Mouse (Mus musculus) kidney, adult 10 weeks (tissue): ENCODE data around the gene Eps8l2. TPM values are rescaled to one million over a fixed set of nuclear protein-coding genes. Genes with fewer than 3 reads are reported as not detected.

ENCODE experiments used
- polyA plus RNA-seq: library from polyadenylated mRNA; stranded (reverse); fragments of 350-450 nt; fragmentation: Illumina TruSeq; extraction: RNeasy Lipid Tissue Mini Kit (QIAGEN cat#74804); gene quantifications from one replicate; pipeline ENCODE4 v1.2.3, GENCODE M21; 2014; ENCODE audit warnings: low read depth, low replicate concordance

Gene Eps8l2
- 6.2 TPM for polyA plus RNA-seq

GRCm38 (mm10) chr7:141338576-141339131 is at the start of gene Eps8l2:
Eps8l2 (plus strand) TSS chr7:141338880.

GRCm38 (mm10) chr7:141291921-141292582 is 46.6 kb upstream of the Eps8l2 start, which contains the start of gene Drd4:
Drd4 (plus strand) TSS chr7:141292006.

GRCm38 (mm10) chr7:141327469-141328372 is 11.0 kb upstream of the Eps8l2 start, which contains the start of the genes Deaf1 and Tmem80:
Deaf1 (minus strand) TSS chr7:141327690.
Tmem80 (plus strand) TSS chr7:141327739.

GRCm38 (mm10) chr7:141391625-141392551 is 53.2 kb downstream of the Eps8l2 start, which contains the start of gene Taldo1:
Taldo1 (plus strand) TSS chr7:141392199.

Other genes with a start within 250 kb of the Eps8l2 start
- gene Sigirr, start 238.3 kb upstream of the Eps8l2 start, polyA plus RNA-seq: 3.4 TPM
- gene Ano9, start 221.1 kb upstream of the Eps8l2 start, polyA plus RNA-seq: 6.5 TPM
- gene Ptdss2, start 216.5 kb upstream of the Eps8l2 start, polyA plus RNA-seq: 28.9 TPM
- gene Rnh1, start 166.0 kb upstream of the Eps8l2 start, polyA plus RNA-seq: 0.89 TPM
- 9.9 TPM for gene Hras, start 144.9 kb upstream of the Eps8l2 start, polyA plus RNA-seq
- gene Lrrc56, start 144.7 kb upstream of the Eps8l2 start, polyA plus RNA-seq: 0.69 TPM
- 0.20 TPM for gene Lmntd2, start 124.8 kb upstream of the Eps8l2 start, polyA plus RNA-seq
- gene Rassf7, start 123.0 kb upstream of the Eps8l2 start, polyA plus RNA-seq: 5.0 TPM
- gene Phrf1, start 110.1 kb upstream of the Eps8l2 start, polyA plus RNA-seq: 13.1 TPM
- gene Irf7, start 72.4 kb upstream of the Eps8l2 start, polyA plus RNA-seq: 12.1 TPM
- gene Cdhr5, start 62.1 kb upstream of the Eps8l2 start, polyA plus RNA-seq: 46.1 TPM
- not detected for gene Sct, start 59.7 kb upstream of the Eps8l2 start, polyA plus RNA-seq
- gene Drd4, start 46.9 kb upstream of the Eps8l2 start, polyA plus RNA-seq: not detected
- gene Deaf1, start 11.2 kb upstream of the Eps8l2 start, polyA plus RNA-seq: 1.0 TPM
- gene Tmem80, start 11.1 kb upstream of the Eps8l2 start, polyA plus RNA-seq: 17.9 TPM
- 14.4 TPM for gene Taldo1, start 53.3 kb downstream of the Eps8l2 start, polyA plus RNA-seq
- 9.2 TPM for gene Gatd1, start 75.3 kb downstream of the Eps8l2 start, polyA plus RNA-seq
- gene Cend1, start 90.6 kb downstream of the Eps8l2 start, polyA plus RNA-seq: not detected
- gene Slc25a22, start 99.0 kb downstream of the Eps8l2 start, polyA plus RNA-seq: 0.97 TPM
- gene Pidd1, start 105.1 kb downstream of the Eps8l2 start, polyA plus RNA-seq: 0.12 TPM
- gene Rplp2, start 108.5 kb downstream of the Eps8l2 start, polyA plus RNA-seq: 15.4 TPM
- 1.5 TPM for gene Pnpla2, start 116.3 kb downstream of the Eps8l2 start, polyA plus RNA-seq
- gene Cracr2b, start 122.2 kb downstream of the Eps8l2 start, polyA plus RNA-seq: not detected
- gene Cd151, start 128.5 kb downstream of the Eps8l2 start, polyA plus RNA-seq: 29.8 TPM
- 3.3 TPM for gene Polr2l, start 136.3 kb downstream of the Eps8l2 start, polyA plus RNA-seq
- gene Tspan4, start 136.4 kb downstream of the Eps8l2 start, polyA plus RNA-seq: 2.3 TPM
- 3.5 TPM for gene Chid1, start 201.0 kb downstream of the Eps8l2 start, polyA plus RNA-seq
- gene Ap2a2, start 223.3 kb downstream of the Eps8l2 start, polyA plus RNA-seq: 131 TPM